Mouse (Mus musculus): ENCODE data around the gene Gm17604. TPM values are rescaled to one million over a fixed set of nuclear protein-coding genes. Genes with fewer than 3 reads are reported as not detected.

Gm17604 gene
- polyA plus RNA-seq (2015; fragmentation: Nextera tagmentation; extraction: Ambion mirVana): not detected in 2 replicates

- Histone ChIP-seq H3K27me3 (ENCODE audit: control insufficient read depth, insufficient read depth, low read depth, low read length) (no peaks in the 10 kb centered on the region), H3K36me3 (ENCODE audit: control insufficient read depth, insufficient read depth, low read length) (no peaks in the 10 kb centered on the region), H3K4me1 (replicated peaks; ENCODE audit: control insufficient read depth, insufficient read depth, low read length) (no peaks in the 10 kb centered on the region), H3K27ac (ENCODE audit: low read length) (no peak within 1 kb of the TSS), H3K4me3 (ENCODE audit: low read length) (no peak within 1 kb of the TSS), H3K9ac (ENCODE audit: low read length) (no peak within 1 kb of the TSS), H3K9me3 (ENCODE audit: control insufficient read depth, low read length) (no peaks in the 10 kb centered on the region), H3K4me2 (ENCODE audit: low read depth, low read length) (no peak within 1 kb of the TSS)
- no peak for ATAC-seq (ENCODE audit: low read depth)
Observed at GRCm38 (mm10) chrX:165004779-165005324, at the start of gene Gm17604. Gm17604 (minus strand) TSS chrX:165004829.

- no peak overlapping the region for H3K27ac ChIP-seq (ENCODE audit: low read length)
- no peaks in the 10 kb centered on the region for H3K9me3 ChIP-seq (ENCODE audit: control insufficient read depth, low read length)
- no peak overlapping the region for H3K4me3 ChIP-seq (ENCODE audit: low read length)
- no peak overlapping the region for H3K9ac ChIP-seq (ENCODE audit: low read length)
- no peak for ATAC-seq (ENCODE audit: low read depth)
- 88% methylated on average over 1 of the region's 1 CpGs for WGBS
- H3K4me2 ChIP-seq (ENCODE audit: low read depth, low read length): no peak overlapping the region
- H3K27me3 ChIP-seq (ENCODE audit: control insufficient read depth, insufficient read depth, low read depth, low read length): no peaks in the 10 kb centered on the region
- H3K4me1 ChIP-seq (replicated peaks; ENCODE audit: control insufficient read depth, insufficient read depth, low read length): no peaks in the 10 kb centered on the region
- H3K36me3 ChIP-seq (ENCODE audit: control insufficient read depth, insufficient read depth, low read length): no peaks in the 10 kb centered on the region
Observed at GRCm38 (mm10) chrX:165049929-165050328, 45.3 kb upstream of the Gm17604 start.

GRCm38 (mm10) chrX:165003141-165003540, 1.5 kb downstream of the Gm17604 start:
- no peaks in the 10 kb centered on the region for H3K27me3 ChIP-seq (ENCODE audit: control insufficient read depth, insufficient read depth, low read depth, low read length)
- no peaks in the 10 kb centered on the region for H3K36me3 ChIP-seq (ENCODE audit: control insufficient read depth, insufficient read depth, low read length)
- H3K9ac ChIP-seq (ENCODE audit: low read length): no peak overlapping the region
- H3K4me1 ChIP-seq (replicated peaks; ENCODE audit: control insufficient read depth, insufficient read depth, low read length): no peaks in the 10 kb centered on the region
- 29% methylated on average over 4 of the region's 4 CpGs for WGBS
- H3K27ac ChIP-seq (ENCODE audit: low read length): no peak overlapping the region
- no peak overlapping the region for H3K4me2 ChIP-seq (ENCODE audit: low read depth, low read length)
- H3K4me3 ChIP-seq (ENCODE audit: low read length): no peak overlapping the region
- ATAC-seq (ENCODE audit: low read depth): no peak
- no peaks in the 10 kb centered on the region for H3K9me3 ChIP-seq (ENCODE audit: control insufficient read depth, low read length)

DNA sequence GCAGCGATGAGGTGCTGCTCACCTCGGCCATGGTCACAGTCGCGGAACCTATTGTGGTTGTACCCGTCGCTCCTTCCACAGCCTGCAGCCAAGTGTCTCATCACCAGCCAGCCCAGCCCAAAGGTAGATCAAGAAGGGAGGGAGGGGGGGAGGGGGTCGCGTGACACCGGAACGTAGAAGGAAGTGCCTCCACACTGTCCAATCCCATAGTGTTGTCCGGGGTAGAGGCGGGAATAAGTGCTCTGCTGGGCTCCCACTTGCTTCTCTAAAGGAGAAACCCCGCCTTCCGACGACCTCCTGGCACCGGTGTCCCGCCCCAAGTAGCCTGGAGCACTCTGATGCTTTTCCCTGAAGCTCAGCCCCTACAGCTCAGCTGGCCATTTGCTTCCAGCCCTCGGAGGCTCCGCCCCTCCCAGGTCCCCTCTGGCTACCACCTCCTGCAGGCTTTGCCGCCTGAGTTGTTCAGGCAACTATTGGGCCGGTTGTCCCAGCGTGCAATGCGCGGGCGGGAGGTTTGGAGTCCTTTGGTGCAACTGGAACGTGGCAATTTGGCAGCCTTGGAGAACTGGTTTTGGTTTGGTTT, 24.3 kb downstream of the Gm17604 start, which contains the start of the genes Mospd2 and Fancb:
Gene Mospd2, minus strand, starts transcription at position 183 of the 583 bp plus-strand sequence.
Gene Fancb, plus strand, starts transcription at position 400 of the 583 bp plus-strand sequence.
- Histone ChIP-seq H3K27me3 (ENCODE audit: control insufficient read depth, insufficient read depth, low read depth, low read length) (no peaks in the 10 kb centered on the region; the same call in 1 of the 2 replicates), H3K9me3 (ENCODE audit: control insufficient read depth, low read length) (no peaks in the 10 kb centered on the region), H3K4me1 (replicated peaks; ENCODE audit: control insufficient read depth, insufficient read depth, low read length) (peaks cover 2% of the 10 kb centered on the region; the same call in 1 of the 2 replicates), H3K36me3 (ENCODE audit: control insufficient read depth, insufficient read depth, low read length) (0 out of 2 replicates have a peak, but pooled peaks cover 3% of the 10 kb centered on the region), H3K27ac (ENCODE audit: low read length) (peak within 1 kb of the TSS; percentile 48), H3K4me3 (ENCODE audit: low read length) (peak within 1 kb of the TSS; percentile 60), H3K9ac (ENCODE audit: low read length) (peak within 1 kb of the TSS; percentile 69), H3K4me2 (ENCODE audit: low read depth, low read length) (peak within 1 kb of the TSS; percentile 64)
- WGBS: 9% methylated on average over 25 of the region's 26 CpGs
- peak; percentile 99 for ATAC-seq (ENCODE audit: low read depth)

DNA sequence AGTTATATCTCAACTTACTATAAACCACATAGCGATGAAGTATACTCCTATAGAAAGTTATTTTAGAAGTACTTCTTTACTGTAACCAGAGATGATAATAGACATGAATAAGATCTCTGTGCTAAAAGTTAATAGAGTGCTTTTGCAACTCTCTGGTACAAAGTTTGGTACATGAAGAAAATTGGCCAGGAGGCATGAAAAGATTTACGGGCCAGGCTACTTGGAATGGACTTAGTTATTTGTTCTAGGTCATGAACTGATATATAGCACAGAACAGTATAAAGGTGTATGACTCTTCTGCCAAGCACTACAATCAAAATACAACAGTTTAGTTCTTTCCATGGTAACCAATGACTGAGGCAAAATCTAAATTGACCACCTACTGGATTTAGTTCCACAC, 25.8 kb downstream of the Gm17604 start:
- H3K27me3 ChIP-seq (ENCODE audit: control insufficient read depth, insufficient read depth, low read depth, low read length): no peaks in the 10 kb centered on the region; the same call in 1 of the 2 replicates
- no peak overlapping the region for H3K4me3 ChIP-seq (ENCODE audit: low read length)
- H3K9ac ChIP-seq (ENCODE audit: low read length): no peak overlapping the region
- H3K27ac ChIP-seq (ENCODE audit: low read length): no peak overlapping the region
- H3K4me1 ChIP-seq (replicated peaks; ENCODE audit: control insufficient read depth, insufficient read depth, low read length): peaks cover 2% of the 10 kb centered on the region; the same call in 1 of the 2 replicates
- ATAC-seq (ENCODE audit: low read depth): no peak
- no peaks in the 10 kb centered on the region for H3K9me3 ChIP-seq (ENCODE audit: control insufficient read depth, low read length)
- H3K4me2 ChIP-seq (ENCODE audit: low read depth, low read length): peak overlapping the region; percentile 57
- 0 out of 2 replicates have a peak, but pooled peaks cover 3% of the 10 kb centered on the region for H3K36me3 ChIP-seq (ENCODE audit: control insufficient read depth, insufficient read depth, low read length)
- WGBS: 84% methylated on average over 2 of the region's 2 CpGs

GRCm38 (mm10) chrX:164971206-164971605, 33.4 kb downstream of the Gm17604 start:
- Histone ChIP-seq H3K27ac (ENCODE audit: low read length) (no peak overlapping the region), H3K9me3 (ENCODE audit: control insufficient read depth, low read length) (no peaks in the 10 kb centered on the region), H3K4me3 (ENCODE audit: low read length) (no peak overlapping the region), H3K4me1 (replicated peaks; ENCODE audit: control insufficient read depth, insufficient read depth, low read length) (no peaks in the 10 kb centered on the region), H3K9ac (ENCODE audit: low read length) (no peak overlapping the region), H3K4me2 (ENCODE audit: low read depth, low read length) (no peak overlapping the region), H3K36me3 (ENCODE audit: control insufficient read depth, insufficient read depth, low read length) (no peaks in the 10 kb centered on the region), H3K27me3 (ENCODE audit: control insufficient read depth, insufficient read depth, low read depth, low read length) (no peaks in the 10 kb centered on the region)
- WGBS: 64% methylated on average over 3 of the region's 3 CpGs
- ATAC-seq (ENCODE audit: low read depth): no peak

GRCm38 (mm10) chrX:164965750-164966448, 38.7 kb downstream of the Gm17604 start:
- peak; percentile 78 for ATAC-seq (ENCODE audit: low read depth)

More at GRCm38 (mm10) chrX:164965750-164966448, 38.7 kb downstream of the Gm17604 start:
- H3K4me3 ChIP-seq (ENCODE audit: low read length): no peak overlapping the region
- no peaks in the 10 kb centered on the region for H3K36me3 ChIP-seq (ENCODE audit: control insufficient read depth, insufficient read depth, low read length)
- no peak overlapping the region for H3K27ac ChIP-seq (ENCODE audit: low read length)
- no peaks in the 10 kb centered on the region for H3K27me3 ChIP-seq (ENCODE audit: control insufficient read depth, insufficient read depth, low read depth, low read length)
- H3K9me3 ChIP-seq (ENCODE audit: control insufficient read depth, low read length): no peaks in the 10 kb centered on the region
- 53% methylated on average over 3 of the region's 3 CpGs for WGBS
- no peaks in the 10 kb centered on the region for H3K4me1 ChIP-seq (replicated peaks; ENCODE audit: control insufficient read depth, insufficient read depth, low read length)
- H3K4me2 ChIP-seq (ENCODE audit: low read depth, low read length): no peak overlapping the region
- H3K9ac ChIP-seq (ENCODE audit: low read length): no peak overlapping the region

Data from lung, embryonic 16.5 days (tissue).